Mouse (Mus musculus) MEL (cell line): Measurements from ENCODE around the gene Cir1. TPM values are rescaled to one million over a fixed set of nuclear protein-coding genes. Genes with fewer than 3 reads are reported as not detected.
A peak's percentile ranks its signal among the peaks of the same experiment; 100 is the strongest.

Source experiments
- DNase-seq: peaks from one replicate; pipeline ENCODE4 v3.0.0; 2011; ENCODE audit warnings: low read depth, low spot score
- H3K27ac ChIP-seq: 2 replicates; pipeline ENCODE4 v1.5.1; 2012; ENCODE audit warnings: low read depth, mild to moderate bottlenecking, control low read depth, low read length, moderate library complexity; ENCODE audit not compliant: control insufficient read depth
- H3K27me3 ChIP-seq, 2 experiments: fragments of 150-350 bp in 1 of 2; sonication (generic) in 1 of 2; 2 replicates each; pipeline ENCODE4 v1.6.1; 2012; ENCODE audit warnings: low read length in 2 of 2, mild to moderate bottlenecking in 2 of 2, improper control_type of control experiment in 1 of 2, moderate library complexity in 1 of 2; ENCODE audit not compliant: insufficient read depth in 2 of 2, control insufficient read depth in 1 of 2
- H3K36me3 ChIP-seq, 2 experiments: 2 replicates each; pipeline ENCODE4 v1.6.1; 2012 to 2014; ENCODE audit warnings: low read length in 2 of 2, improper control_type of control experiment in 1 of 2, inconsistent platforms in 1 of 2, mild to moderate bottlenecking in 1 of 2; ENCODE audit not compliant: insufficient read depth in 2 of 2, control insufficient read depth in 1 of 2
- H3K4me1 ChIP-seq, 2 experiments: fragments of 150-350 bp in 1 of 2; sonication (generic) in 1 of 2; 2 replicates each; pipeline ENCODE4 v1.6.1; 2012; ENCODE audit warnings: low read length in 2 of 2, improper control_type of control experiment in 1 of 2, mild to moderate bottlenecking in 1 of 2; ENCODE audit not compliant: insufficient read depth in 2 of 2, control insufficient read depth in 1 of 2
- H3K4me3 ChIP-seq, 2 experiments: fragments of 150-350 bp in 1 of 2; sonication (generic) in 1 of 2; 2 replicates each; pipeline ENCODE4 v1.5.1; 2012; ENCODE audit warnings: low read depth in 2 of 2, low read length in 2 of 2, mild to moderate bottlenecking in 2 of 2, moderate library complexity in 2 of 2, control low read depth in 1 of 2, improper control_type of control experiment in 1 of 2; ENCODE audit not compliant: control insufficient read depth in 1 of 2, insufficient read depth in 1 of 2
- H3K79me2 ChIP-seq: 2 replicates; pipeline ENCODE4 v1.6.1; 2012; ENCODE audit warnings: mild to moderate bottlenecking, low read length, moderate library complexity; ENCODE audit not compliant: control insufficient read depth, poor library complexity, insufficient read depth
- H3K9ac ChIP-seq: 2 replicates; pipeline ENCODE4 v1.6.1; 2012; ENCODE audit warnings: low read depth, mild to moderate bottlenecking, control low read depth, low read length, moderate library complexity; ENCODE audit not compliant: control insufficient read depth, poor library complexity, severe bottlenecking
- H3K9me3 ChIP-seq: fragments of 150-350 bp; sonication (generic); replicated peaks from 2 replicates; pipeline ENCODE4 v1.6.1; 2012; ENCODE audit warnings: mild to moderate bottlenecking, low read length, improper control_type of control experiment, moderate library complexity; ENCODE audit not compliant: insufficient read depth
- CHD1 ChIP-seq: IDR thresholded peaks from 2 replicates; pipeline ENCODE4 v1.6.1; 2012; ENCODE audit warnings: low read depth, mild to moderate bottlenecking, inconsistent platforms, low read length, improper control_type of control experiment
- CHD2 ChIP-seq: IDR thresholded peaks from 2 replicates; pipeline ENCODE4 v1.6.1; 2011; ENCODE audit warnings: low read length, improper control_type of control experiment
- CTCF ChIP-seq, 3 experiments: IDR thresholded peaks in 2 of 3; conservative IDR thresholded peaks in 1 of 3; 2 replicates each; pipeline ENCODE4 v1.5.1; 2011 to 2012; ENCODE audit warnings: low read length in 3 of 3, low read depth in 2 of 3, mild to moderate bottlenecking in 2 of 3, improper control_type of control experiment in 1 of 3, inconsistent platforms in 1 of 3, mixed read lengths in 1 of 3, moderate library complexity in 1 of 3; ENCODE audit not compliant: control insufficient read depth in 1 of 3, insufficient read depth in 1 of 3, poor library complexity in 1 of 3, severe bottlenecking in 1 of 3
- ELF1 ChIP-seq: IDR thresholded peaks from 2 replicates; pipeline ENCODE4 v1.6.1; 2014; ENCODE audit warnings: low read depth, mild to moderate bottlenecking, inconsistent platforms, low read length, improper control_type of control experiment, moderate library complexity
- ETS1 ChIP-seq: IDR thresholded peaks from 2 replicates; pipeline ENCODE4 v1.6.1; 2012; ENCODE audit warnings: low read depth, mild to moderate bottlenecking, inconsistent platforms, low read length, improper control_type of control experiment, moderate library complexity
- GABPA ChIP-seq: IDR thresholded peaks from 2 replicates; pipeline ENCODE4 v1.6.1; 2012; ENCODE audit warnings: low read depth, mild to moderate bottlenecking, inconsistent platforms, low read length, improper control_type of control experiment, moderate library complexity
- JUND ChIP-seq: IDR thresholded peaks from 2 replicates; pipeline ENCODE4 v1.6.1; 2011; ENCODE audit warnings: low read depth, mild to moderate bottlenecking, improper control_type of control experiment, low read length
- MAFK ChIP-seq: IDR thresholded peaks from 2 replicates; pipeline ENCODE4 v1.6.1; 2011; ENCODE audit warnings: low read depth, mild to moderate bottlenecking, low read length, improper control_type of control experiment, borderline replicate concordance
- MEF2A ChIP-seq: IDR thresholded peaks from 2 replicates; pipeline ENCODE4 v1.6.1; 2014; ENCODE audit warnings: low read depth, mild to moderate bottlenecking, inconsistent platforms, low read length, improper control_type of control experiment; ENCODE audit not compliant: poor library complexity, insufficient replicate concordance, severe bottlenecking; ENCODE audit errors: extremely low read depth
- MXI1 ChIP-seq: IDR thresholded peaks from 2 replicates; pipeline ENCODE4 v1.6.1; 2011; ENCODE audit warnings: mild to moderate bottlenecking, low read depth, low read length, improper control_type of control experiment
- RAD21 ChIP-seq: IDR thresholded peaks from 2 replicates; pipeline ENCODE4 v1.6.1; 2011; ENCODE audit warnings: mild to moderate bottlenecking, low read depth, low read length, improper control_type of control experiment
- RCOR1 ChIP-seq: IDR thresholded peaks from 2 replicates; pipeline ENCODE4 v1.6.1; 2012; ENCODE audit warnings: low read depth, mild to moderate bottlenecking, inconsistent platforms, low read length, improper control_type of control experiment
- SIN3A ChIP-seq: IDR thresholded peaks from 2 replicates; pipeline ENCODE4 v1.6.1; 2012; ENCODE audit warnings: low read length, improper control_type of control experiment, inconsistent platforms
- SMC3 ChIP-seq: IDR thresholded peaks from 2 replicates; pipeline ENCODE4 v1.6.1; 2011; ENCODE audit warnings: low read depth, low read length, improper control_type of control experiment
- TCF12 ChIP-seq: IDR thresholded peaks from 2 replicates; pipeline ENCODE4 v1.6.1; 2014; ENCODE audit warnings: low read depth, mild to moderate bottlenecking, inconsistent platforms, low read length, improper control_type of control experiment, moderate library complexity
- UBTF ChIP-seq: IDR thresholded peaks from 2 replicates; pipeline ENCODE4 v1.6.1; 2012; ENCODE audit warnings: low read depth, mild to moderate bottlenecking, inconsistent platforms, low read length, improper control_type of control experiment, moderate library complexity, borderline replicate concordance; ENCODE audit not compliant: insufficient read depth
- ZC3H11A ChIP-seq: IDR thresholded peaks from 2 replicates; pipeline ENCODE4 v1.6.1; 2012; ENCODE audit warnings: low read depth, mild to moderate bottlenecking, inconsistent platforms, low read length, improper control_type of control experiment
- ZKSCAN1 ChIP-seq: IDR thresholded peaks from 2 replicates; pipeline ENCODE4 v1.6.1; 2012; ENCODE audit warnings: low read depth, mild to moderate bottlenecking, inconsistent platforms, low read length, improper control_type of control experiment, moderate library complexity
- polyA plus RNA-seq, 2 experiments: library from polyadenylated mRNA; stranded (reverse) in 1 of 2; unstranded in 1 of 2; fragments of >175 nt in 1 of 2; fragments of >200 nt in 1 of 2; gene quantifications; 2 replicates each; pipeline versions ENCODE4 v1.2.1 to v1.2.4; 2012; ENCODE audit warnings: low replicate concordance in 2 of 2, low read depth in 1 of 2; ENCODE audit not compliant: insufficient read length in 2 of 2, insufficient read depth in 1 of 2, missing spikeins in 1 of 2
- total RNA-seq: library from RNA; depleted of rRNA; stranded (reverse); fragments of 300-350 nt; gene quantifications from 2 replicates; pipeline ENCODE4 v1.2.3, GENCODE M21; 2012

Gene Cir1
- total and polyA plus RNA-seq, 3 experiments = 3.4 to 7.7 TPM; not detected in 1

DNA sequence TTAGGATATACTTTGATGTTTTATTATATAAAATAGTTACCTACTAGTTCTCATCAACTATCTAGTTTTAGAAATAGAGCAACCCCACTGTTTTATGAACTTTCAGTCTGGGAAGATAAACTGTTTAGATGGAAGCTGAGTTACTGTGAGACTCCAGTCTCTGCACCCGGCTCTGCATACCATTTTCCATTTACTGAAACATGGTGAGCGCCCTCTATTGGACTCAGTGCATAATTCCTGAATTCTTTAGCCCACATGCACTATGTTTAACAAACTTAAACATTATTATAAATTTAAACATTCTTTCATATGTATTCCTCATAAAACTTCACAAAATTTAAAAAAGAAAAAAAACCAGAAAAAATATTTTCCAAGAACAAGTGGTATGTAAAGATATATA, 26.9 kb downstream of the Cir1 start:
- no peak overlapping the region for H3K9ac ChIP-seq
- peaks cover 0 to 3% of the 10 kb centered on the region in 2 experiments; a peak in 1 of 4 replicates for H3K4me1 ChIP-seq
- TF ChIP-seq MXI1 = no peak
- no peak for TF ChIP-seq CHD1
- no peak for TF ChIP-seq ELF1
- no peak for TF ChIP-seq TCF12
- TF ChIP-seq CTCF (IDR thresholded peaks at IDR 0.05 in 2 of 3, conservative IDR thresholded peaks at IDR 0.05 in 1 of 3; ENCODE audit: control insufficient read depth in 1 of 3, insufficient read depth in 1 of 3, low read depth in 2 of 3, low read length in 3 of 3, poor library complexity in 1 of 3, severe bottlenecking in 1 of 3) = peak in 2 of 3 experiments; percentile 31 to 61; a peak in 3 of 6 replicates
- peak; percentile 48 for TF ChIP-seq RAD21
- TF ChIP-seq SMC3 = peak; percentile 45
- no peak for TF ChIP-seq CHD2
- TF ChIP-seq ETS1 = no peak
- no peak for TF ChIP-seq GABPA
- H3K9me3 ChIP-seq = no peaks in the 10 kb centered on the region
- no peaks in the 10 kb centered on the region for H3K79me2 ChIP-seq
- no peaks in the 10 kb centered on the region for H3K27me3 ChIP-seq
- peak; percentile 57 for DNase-seq
- H3K27ac ChIP-seq = no peak overlapping the region
- H3K4me3 ChIP-seq = no peak overlapping the region
- peaks cover 0 to 2% of the 10 kb centered on the region in 2 experiments; a peak in 1 of 4 replicates for H3K36me3 ChIP-seq

DNA sequence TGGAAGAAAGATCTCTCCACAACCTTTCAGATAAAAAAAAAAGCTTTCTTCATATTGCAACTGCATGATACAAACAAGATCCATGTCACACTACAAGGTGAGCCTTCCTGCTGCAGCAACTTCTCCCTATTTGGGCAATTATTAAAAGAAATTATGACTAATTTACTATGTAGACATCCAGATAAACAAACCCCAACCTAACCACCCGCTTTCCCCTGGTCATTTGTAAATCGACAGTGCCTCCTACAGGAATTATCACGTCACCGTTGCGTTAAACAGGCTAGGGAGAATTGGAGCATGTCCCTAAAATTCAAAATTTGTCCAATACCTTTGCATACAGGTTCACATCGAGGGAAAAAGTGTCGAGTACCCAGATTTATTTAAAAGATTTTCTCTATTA, 30.8 kb downstream of the Cir1 start:
- H3K27ac ChIP-seq = no peak overlapping the region
- H3K4me1 ChIP-seq = peaks cover 0 to 3% of the 10 kb centered on the region in 2 experiments; a peak in 1 of 4 replicates
- H3K4me3 ChIP-seq = no peak overlapping the region
- TF ChIP-seq RAD21 = peak; percentile 64
- no peak for TF ChIP-seq UBTF
- peak; percentile 36; the same call in 1 of the 2 replicates for TF ChIP-seq SMC3
- no peak for TF ChIP-seq SIN3A
- TF ChIP-seq ZKSCAN1 = no peak
- peak; percentile 12 to 50 (median 28); a peak in 3 of 6 replicates for TF ChIP-seq CTCF (IDR thresholded peaks at IDR 0.05 in 2 of 3, conservative IDR thresholded peaks at IDR 0.05 in 1 of 3; ENCODE audit: control insufficient read depth in 1 of 3, insufficient read depth in 1 of 3, low read depth in 2 of 3, low read length in 3 of 3, poor library complexity in 1 of 3, severe bottlenecking in 1 of 3)
- TF ChIP-seq MAFK = no peak
- no peak for TF ChIP-seq RCOR1
- no peak for TF ChIP-seq MEF2A
- TF ChIP-seq JUND = no peak
- peak; percentile 11; the same call in 1 of the 2 replicates for TF ChIP-seq ZC3H11A
- TF ChIP-seq, all 39 proteins: peak for 4
- peak; percentile 23 for DNase-seq
- Histone ChIP-seq H3K79me2 (no peaks in the 10 kb centered on the region), H3K9ac (no peak overlapping the region), H3K36me3 (peaks cover 0 to 3% of the 10 kb centered on the region in 2 experiments; a peak in 1 of 4 replicates), H3K27me3 (no peaks in the 10 kb centered on the region), H3K9me3 (no peaks in the 10 kb centered on the region)
